Mouse (Mus musculus): ENCODE measurements around the gene Zscan26. TPM values are rescaled to one million over a fixed set of nuclear protein-coding genes. Genes with fewer than 3 reads are reported as not detected.
A peak's percentile ranks its signal among the peaks of the same experiment; 100 is the strongest.
"Not testable (repeated sequence)": the region's sequence is repeated elsewhere in the genome, so short reads cannot be mapped to it uniquely, and the experiment has no call there.

The Zscan26 gene
- polyA plus RNA-seq (2015; fragmentation: Nextera tagmentation; extraction: Ambion mirVana), result 19.3 and 20.8 TPM in 2 replicates

- Histone ChIP-seq H3K4me2 (replicated peaks) (peak within 1 kb of the TSS; percentile 57), H3K9me3 (no peaks in the 10 kb centered on the region), H3K4me3 (peak within 1 kb of the TSS; percentile 61), H3K27ac (replicated peaks) (peak within 1 kb of the TSS; percentile 66), H3K27me3 (no peaks in the 10 kb centered on the region; the same call in 1 of the 2 replicates), H3K9ac (replicated peaks) (peak within 1 kb of the TSS; percentile 62), H3K36me3 (0 out of 2 replicates have a peak, but pooled peaks cover 6% of the 10 kb centered on the region), H3K4me1 (peaks cover 18% of the 10 kb centered on the region)
- peak; percentile 96 for ATAC-seq (replicated peaks)
- WGBS, result under 1% methylated on average over 23 of the region's 23 CpGs
Observed at GRCm38 (mm10) chr13:21453449-21453848, at the start of gene Zscan26. TSS of gene Zscan26 (minus strand) at chr13:21453730.

- H3K4me3 ChIP-seq, result no peak overlapping the region
- 93% methylated on average over 5 of the region's 5 CpGs for WGBS
- no peak overlapping the region for H3K27ac ChIP-seq (replicated peaks)
- H3K9ac ChIP-seq (replicated peaks), result no peak overlapping the region
- H3K36me3 ChIP-seq, result no peaks in the 10 kb centered on the region
- ATAC-seq (replicated peaks), result no peak
- peaks cover 7% of the 10 kb centered on the region; the same call in 1 of the 2 replicates for H3K4me1 ChIP-seq
- H3K27me3 ChIP-seq, result no peaks in the 10 kb centered on the region
- no peaks in the 10 kb centered on the region for H3K9me3 ChIP-seq
- no peak overlapping the region for H3K4me2 ChIP-seq (replicated peaks)
Observed at GRCm38 (mm10) chr13:21502296-21502695, 48.8 kb upstream of the Zscan26 start.

- not testable (repeated sequence) for H3K4me2 ChIP-seq (replicated peaks); H3K4me1 ChIP-seq; ATAC-seq (replicated peaks); H3K4me3 ChIP-seq; H3K27me3 ChIP-seq; H3K9ac ChIP-seq (replicated peaks); H3K36me3 ChIP-seq; H3K27ac ChIP-seq (replicated peaks); H3K9me3 ChIP-seq
- 97% methylated on average over 17 of the region's 17 CpGs for WGBS
Observed at GRCm38 (mm10) chr13:21501182-21501581, 47.7 kb upstream of the Zscan26 start, which contains the start of gene Gm11273. TSS of gene Gm11273 (minus strand) at chr13:21501418.

GRCm38 (mm10) chr13:21495080-21495479 is 41.5 kb upstream of the Zscan26 start, which contains the start of gene AK157302:
TSS of gene AK157302 (plus strand) at chr13:21495223.
- H3K27me3 ChIP-seq, result no peaks in the 10 kb centered on the region
- no peak within 1 kb of the TSS for H3K4me3 ChIP-seq
- H3K4me2 ChIP-seq (replicated peaks), result no peak within 1 kb of the TSS
- H3K4me1 ChIP-seq, result no peaks in the 10 kb centered on the region
- 96% methylated on average over 21 of the region's 21 CpGs for WGBS
- no peak within 1 kb of the TSS for H3K9ac ChIP-seq (replicated peaks)
- H3K9me3 ChIP-seq, result no peaks in the 10 kb centered on the region
- no peaks in the 10 kb centered on the region for H3K36me3 ChIP-seq
- no peak within 1 kb of the TSS for H3K27ac ChIP-seq (replicated peaks)
- no peak for ATAC-seq (replicated peaks)

- H3K9ac ChIP-seq (replicated peaks), result no peak overlapping the region
- no peak overlapping the region for H3K4me3 ChIP-seq
- H3K4me1 ChIP-seq, result no peaks in the 10 kb centered on the region
- H3K27me3 ChIP-seq, result no peaks in the 10 kb centered on the region
- no peak for ATAC-seq (replicated peaks)
- no peaks in the 10 kb centered on the region for H3K9me3 ChIP-seq
- H3K36me3 ChIP-seq, result no peaks in the 10 kb centered on the region
- WGBS, result 91% methylated on average over 5 of the region's 5 CpGs
- no peak overlapping the region for H3K4me2 ChIP-seq (replicated peaks)
- no peak overlapping the region for H3K27ac ChIP-seq (replicated peaks)
Observed at GRCm38 (mm10) chr13:21492847-21493246, 39.3 kb upstream of the Zscan26 start.

GRCm38 (mm10) chr13:21486881-21487280 is 33.4 kb upstream of the Zscan26 start:
- 93% methylated on average over 1 of the region's 1 CpGs for WGBS
- H3K4me3 ChIP-seq, result no peak overlapping the region
- no peaks in the 10 kb centered on the region for H3K4me1 ChIP-seq
- H3K9me3 ChIP-seq, result no peaks in the 10 kb centered on the region
- no peak for ATAC-seq (replicated peaks)
- no peaks in the 10 kb centered on the region for H3K27me3 ChIP-seq
- no peak overlapping the region for H3K27ac ChIP-seq (replicated peaks)
- H3K36me3 ChIP-seq, result peaks cover 25% of the 10 kb centered on the region
- H3K9ac ChIP-seq (replicated peaks), result no peak overlapping the region
- no peak overlapping the region for H3K4me2 ChIP-seq (replicated peaks)

- peak within 1 kb of the TSS; percentile 63 for H3K9ac ChIP-seq (replicated peaks)
- not testable (repeated sequence) for H3K27me3 ChIP-seq, H3K4me1 ChIP-seq, H3K36me3 ChIP-seq, H3K9me3 ChIP-seq
- peak within 1 kb of the TSS; percentile 49 for H3K4me3 ChIP-seq
- ATAC-seq (replicated peaks), result peak; percentile 88
- H3K27ac ChIP-seq (replicated peaks), result peak within 1 kb of the TSS; percentile 72
- 5% methylated on average over 30 of the region's 31 CpGs for WGBS
- peak within 1 kb of the TSS; percentile 64 for H3K4me2 ChIP-seq (replicated peaks)
Observed at GRCm38 (mm10) chr13:21478759-21479670, 25.5 kb upstream of the Zscan26 start, which contains the start of the genes Zkscan4 and Gm10065. TSS of gene Zkscan4 (plus strand) at chr13:21478907. TSS of gene Gm10065 (minus strand) at chr13:21479441.

- ATAC-seq (replicated peaks), result no peak
- H3K4me3 ChIP-seq, result no peak overlapping the region
- H3K27ac ChIP-seq (replicated peaks), result no peak overlapping the region
- WGBS, result 20% methylated on average over 4 of the region's 4 CpGs
- no peaks in the 10 kb centered on the region for H3K9me3 ChIP-seq
- no peak overlapping the region for H3K9ac ChIP-seq (replicated peaks)
- no peaks in the 10 kb centered on the region; the same call in 1 of the 2 replicates for H3K4me1 ChIP-seq
- peaks cover 11% of the 10 kb centered on the region for H3K27me3 ChIP-seq
- no peaks in the 10 kb centered on the region for H3K36me3 ChIP-seq
- no peak overlapping the region for H3K4me2 ChIP-seq (replicated peaks)
Observed at GRCm38 (mm10) chr13:21472427-21472826, 18.9 kb upstream of the Zscan26 start.

GRCm38 (mm10) chr13:21469097-21469496 is 15.6 kb upstream of the Zscan26 start:
- Histone ChIP-seq H3K36me3 (no peaks in the 10 kb centered on the region), H3K9me3 (no peaks in the 10 kb centered on the region), H3K9ac (replicated peaks) (no peak overlapping the region), H3K27ac (replicated peaks) (no peak overlapping the region), H3K4me1 (no peaks in the 10 kb centered on the region; the same call in 1 of the 2 replicates), H3K4me3 (peak overlapping the region; percentile 54), H3K27me3 (peaks cover 11% of the 10 kb centered on the region), H3K4me2 (replicated peaks) (peak overlapping the region; percentile 70)
- 0 out of 2 replicates have a peak, but pooled peaks have one; percentile 8 for ATAC-seq (replicated peaks)
- 15% methylated on average over 9 of the region's 9 CpGs for WGBS

GRCm38 (mm10) chr13:21468061-21469019 is 14.8 kb upstream of the Zscan26 start, which contains the start of gene Nkapl:
TSS of gene Nkapl (minus strand) at chr13:21468509.
- peak within 1 kb of the TSS; percentile 62 for H3K9ac ChIP-seq (replicated peaks)
- WGBS, result under 1% methylated on average over 54 of the region's 54 CpGs
- peak within 1 kb of the TSS; percentile 54 for H3K4me3 ChIP-seq
- peak within 1 kb of the TSS; percentile 53 for H3K27ac ChIP-seq (replicated peaks)
- peaks cover 11% of the 10 kb centered on the region for H3K27me3 ChIP-seq
- H3K36me3 ChIP-seq, result no peaks in the 10 kb centered on the region
- ATAC-seq (replicated peaks), result peak; percentile 99
- no peaks in the 10 kb centered on the region; the same call in 1 of the 2 replicates for H3K4me1 ChIP-seq
- H3K4me2 ChIP-seq (replicated peaks), result peak within 1 kb of the TSS; percentile 70
- no peaks in the 10 kb centered on the region for H3K9me3 ChIP-seq

GRCm38 (mm10) chr13:21467336-21467735 is 13.8 kb upstream of the Zscan26 start:
- Histone ChIP-seq H3K4me1 (no peaks in the 10 kb centered on the region; the same call in 1 of the 2 replicates), H3K4me3 (peak overlapping the region; percentile 54; the same call in 1 of the 2 replicates), H3K27me3 (peaks cover 11% of the 10 kb centered on the region), H3K27ac (replicated peaks) (no peak overlapping the region), H3K36me3 (no peaks in the 10 kb centered on the region), H3K9me3 (no peaks in the 10 kb centered on the region), H3K4me2 (replicated peaks) (no peak overlapping the region), H3K9ac (replicated peaks) (no peak overlapping the region)
- WGBS, result 89% methylated on average over 10 of the region's 10 CpGs
- no peak for ATAC-seq (replicated peaks)

Measured in forebrain, embryonic 15.5 days (tissue).